Mouse (Mus musculus) layer of hippocampus, adult 8-10 months (tissue): ENCODE measurements around the gene Xlr4a. TPM values are rescaled to one million over a fixed set of nuclear protein-coding genes. Genes with fewer than 3 reads are reported as not detected.
"Not testable (repeated sequence)": the region's sequence is repeated elsewhere in the genome, so short reads cannot be mapped to it uniquely, and the experiment has no call there.

Experiments
- DNase-seq, 2 experiments: peaks; one replicate each; pipeline ENCODE4 v3.0.0; 2022; ENCODE audit warnings: low spot score in 2 of 2
- total RNA-seq, 4 experiments: library from RNA; stranded (reverse); gene quantifications; 2 replicates each; pipeline ENCODE4 v1.2.4; 2022

Xlr4a gene
- 1 to 10 TPM in 2 of 4 experiments, under 1 TPM in 1, not detected in 1; 0.74 to 3.9 (median 1.5) TPM for total RNA-seq

DNA sequence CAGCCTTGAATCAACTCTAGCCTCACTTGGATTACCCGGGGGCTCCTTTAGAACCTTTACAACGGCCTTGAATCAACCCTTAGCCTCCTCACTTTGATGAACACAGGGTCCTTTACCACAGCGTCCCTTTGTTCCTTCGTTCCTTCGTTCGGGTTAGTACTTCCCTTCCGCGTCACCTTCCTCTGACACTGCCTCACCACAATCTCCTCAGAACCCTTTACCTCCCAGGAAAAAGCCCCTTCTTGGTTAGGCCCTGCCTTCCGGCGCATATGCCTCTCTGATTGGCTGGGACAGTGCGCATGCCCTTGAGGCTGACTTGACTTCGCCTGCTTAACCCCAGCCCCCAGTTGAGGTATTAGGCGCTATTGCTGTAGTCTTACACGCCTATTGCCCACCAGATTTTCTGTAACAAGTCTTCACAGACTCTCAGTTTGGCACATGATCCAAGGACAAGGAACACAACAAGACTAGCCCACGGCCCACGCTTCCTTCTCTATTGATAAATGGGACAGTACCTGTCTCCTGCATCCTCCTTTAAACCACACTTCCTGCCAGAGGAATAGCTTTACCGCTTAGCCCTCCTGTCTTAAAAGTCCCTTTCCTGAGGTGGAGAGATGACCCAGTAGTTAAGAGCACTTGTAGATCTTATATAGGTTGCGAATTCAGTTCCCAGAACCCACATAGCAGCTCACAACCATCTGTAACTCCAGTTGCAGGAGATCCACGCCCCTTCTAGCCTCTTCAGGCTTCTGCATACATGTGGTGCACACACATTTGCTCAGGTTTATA lies at the start of gene Xlr4a:
Gene Xlr4a (minus strand): TSS at position 212 of the 789 bp plus-strand sequence.
- DNase-seq, result not testable (repeated sequence)

DNA sequence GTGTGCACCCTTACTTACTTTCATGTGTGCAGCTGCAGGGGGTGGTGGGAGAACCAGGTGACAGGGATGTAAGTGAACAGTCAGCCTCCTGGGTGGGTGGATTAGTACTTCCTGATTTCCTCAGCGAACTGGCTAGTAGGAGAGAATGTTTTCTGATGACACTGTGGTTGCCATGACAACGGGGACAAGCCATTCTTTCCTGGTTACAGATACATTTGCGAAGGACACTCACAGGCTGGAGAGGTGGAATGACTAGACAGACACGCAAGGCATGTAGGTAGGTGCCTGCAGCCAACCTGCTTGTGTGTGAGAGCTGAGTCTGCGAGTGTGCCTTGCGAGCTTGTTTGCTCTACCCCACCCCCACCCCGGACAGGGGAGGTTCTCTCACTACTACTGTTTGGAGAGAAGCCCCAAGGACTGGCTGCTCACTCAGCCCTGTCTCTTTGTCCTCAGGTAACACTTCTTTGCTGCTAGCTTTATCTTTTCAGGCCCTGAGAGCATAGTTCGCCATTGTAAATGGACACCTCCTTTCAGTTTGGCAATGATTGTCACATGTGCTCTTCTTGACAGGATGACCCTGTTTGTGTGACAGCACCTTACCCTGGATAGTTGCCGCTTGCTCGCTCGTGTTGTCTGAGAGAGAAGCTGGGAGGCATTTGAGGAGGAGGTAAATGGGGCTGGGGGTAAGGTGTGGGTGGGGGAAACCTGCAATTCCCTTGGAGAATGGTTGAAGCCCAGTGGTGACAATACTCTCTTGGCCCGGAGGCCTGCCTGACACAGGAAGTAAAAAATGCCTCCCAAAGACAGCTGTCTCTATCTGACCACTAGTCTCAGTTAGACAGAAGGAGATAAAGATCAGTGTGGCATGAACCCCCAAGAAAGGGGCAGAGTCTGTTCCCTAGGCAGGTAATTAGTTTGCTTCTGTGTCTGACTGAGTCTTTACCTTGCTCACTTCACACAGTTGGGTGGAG lies 40.9 kb upstream of the Xlr4a start:
- not testable (repeated sequence) for DNase-seq

- not testable (repeated sequence) for DNase-seq
Measured at GRCm38 (mm10) chrX:73116747-73117146, 34.5 kb upstream of the Xlr4a start, which contains the start of gene Gm14685. Gm14685 (plus strand) TSS chrX:73117047.

DNA sequence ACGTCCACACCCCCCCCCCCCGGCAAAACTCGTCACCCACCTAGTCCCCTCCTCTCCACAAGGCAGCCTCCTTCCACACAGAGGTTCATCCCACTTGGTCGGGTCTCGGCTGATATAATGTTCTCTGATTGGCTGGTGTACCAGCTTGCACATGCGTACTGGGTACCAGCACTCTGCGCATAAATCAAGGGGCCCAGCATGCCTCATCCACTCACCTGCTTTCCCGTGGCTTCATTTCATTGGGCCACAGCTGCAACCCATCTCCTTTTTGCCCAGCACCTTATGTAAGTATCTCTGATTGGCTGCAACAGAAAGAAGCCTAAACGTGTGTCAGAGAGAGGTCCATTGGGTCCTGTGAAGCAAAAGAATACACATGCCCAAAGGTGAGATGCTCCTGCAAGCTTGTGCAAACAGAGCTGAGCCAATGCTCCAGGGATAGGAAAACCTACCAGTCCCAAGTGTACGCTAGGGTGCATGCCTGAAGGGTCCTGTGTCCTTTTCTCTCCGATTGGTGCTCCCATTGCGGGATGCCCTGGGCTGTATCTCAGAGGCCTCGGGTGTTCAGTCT lies 14.7 kb upstream of the Xlr4a start, which contains the start of gene Xlr3a:
Gene Xlr3a (minus strand): TSS at position 155 of the 568 bp plus-strand sequence.
- not testable (repeated sequence) for DNase-seq

DNA sequence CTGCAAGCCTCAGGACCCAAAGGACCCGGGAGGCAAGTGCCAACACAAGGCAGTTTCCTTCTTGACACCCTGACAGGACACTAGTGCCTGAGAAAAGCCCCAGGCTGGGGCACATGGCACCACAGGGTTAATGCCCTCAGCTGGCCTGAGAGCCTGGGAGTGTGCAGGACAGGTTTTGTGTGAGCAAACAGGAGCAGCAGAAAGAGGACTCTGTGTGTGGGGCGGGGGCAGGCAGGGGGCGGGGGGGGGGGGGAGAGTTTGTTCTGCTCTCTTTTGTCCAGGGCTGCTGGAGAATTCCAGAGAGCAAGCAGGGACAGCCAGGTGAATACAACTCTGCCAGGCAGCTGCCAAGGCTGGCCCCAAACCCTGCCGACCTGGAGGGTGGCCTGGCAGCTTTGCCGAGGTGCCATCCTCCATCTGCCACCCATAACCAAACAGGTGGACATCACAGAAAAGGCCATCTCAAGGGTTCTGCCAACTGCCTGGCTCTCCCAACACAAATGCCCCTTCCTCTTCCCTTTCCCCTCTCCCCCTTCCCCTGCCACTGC lies 15.4 kb downstream of the Xlr4a start:
- not testable (repeated sequence) for DNase-seq

GRCm38 (mm10) chrX:73064415-73064793 lies 17.9 kb downstream of the Xlr4a start, which contains the start of gene Pnma3:
Pnma3 (plus strand) TSS chrX:73064787.
- no peak for DNase-seq

GRCm38 (mm10) chrX:73063512-73064414 lies 18.5 kb downstream of the Xlr4a start:
- DNase-seq, result peak in 1 of 2 experiments; percentile 32

- no peak for DNase-seq
Measured at GRCm38 (mm10) chrX:73062323-73062722, 20.0 kb downstream of the Xlr4a start.

DNA sequence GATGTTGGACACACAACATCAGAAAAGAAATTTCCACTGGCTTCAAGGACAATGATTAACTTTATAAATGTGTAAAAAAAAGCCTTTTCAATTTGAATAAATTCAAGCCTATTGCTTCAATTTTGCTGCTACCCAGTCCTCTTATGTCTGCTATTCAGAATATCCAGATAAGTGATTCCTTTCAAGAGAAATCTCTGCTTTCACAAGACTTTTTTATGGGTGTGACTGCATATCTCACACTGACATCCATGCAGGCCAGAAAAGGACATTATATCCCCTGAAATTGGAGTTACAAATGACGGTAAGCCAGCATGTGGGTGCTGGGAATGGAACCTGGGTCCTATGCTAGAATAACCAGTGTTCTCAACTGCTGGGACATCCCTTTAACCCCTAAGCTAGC lies 20.8 kb downstream of the Xlr4a start:
- no peak for DNase-seq

DNA sequence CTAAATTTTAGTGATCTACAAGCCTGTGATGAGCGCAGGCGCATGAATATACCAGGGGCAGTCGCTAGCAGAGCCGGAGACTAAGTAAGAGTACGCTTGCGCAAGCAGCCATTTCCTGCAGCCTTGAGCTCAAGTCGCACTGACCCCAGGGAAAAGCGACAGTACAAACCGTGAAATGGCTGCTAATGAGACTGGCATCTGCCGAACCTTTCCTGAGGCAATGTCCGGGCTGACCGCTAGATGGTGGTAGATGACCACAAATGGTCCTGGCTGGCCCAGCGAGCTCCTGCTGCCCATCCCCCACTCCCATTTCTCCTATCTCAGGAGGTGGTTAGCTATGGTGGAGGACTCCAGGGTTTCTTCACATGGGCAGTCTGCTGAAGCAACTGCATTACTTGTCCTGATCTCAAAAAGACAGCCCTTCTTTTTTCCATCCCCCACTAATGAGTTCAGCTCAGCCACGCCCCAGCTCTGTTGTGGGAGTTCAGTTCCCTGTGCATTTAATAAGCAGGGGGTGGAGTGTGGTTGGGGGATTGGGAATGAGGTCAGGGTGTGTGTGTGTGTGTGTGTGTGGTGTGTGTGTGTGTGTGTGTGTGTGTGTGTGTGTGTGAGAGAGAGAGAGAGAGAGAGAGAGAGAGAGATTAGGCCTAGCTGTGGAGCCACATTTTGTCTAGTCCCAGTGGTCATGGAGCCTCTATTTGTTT lies 28.3 kb downstream of the Xlr4a start:
- peak; percentile 91 to 95 for DNase-seq

GRCm38 (mm10) chrX:73039666-73040065 lies 42.6 kb downstream of the Xlr4a start:
- DNase-seq, result no peak

DNA sequence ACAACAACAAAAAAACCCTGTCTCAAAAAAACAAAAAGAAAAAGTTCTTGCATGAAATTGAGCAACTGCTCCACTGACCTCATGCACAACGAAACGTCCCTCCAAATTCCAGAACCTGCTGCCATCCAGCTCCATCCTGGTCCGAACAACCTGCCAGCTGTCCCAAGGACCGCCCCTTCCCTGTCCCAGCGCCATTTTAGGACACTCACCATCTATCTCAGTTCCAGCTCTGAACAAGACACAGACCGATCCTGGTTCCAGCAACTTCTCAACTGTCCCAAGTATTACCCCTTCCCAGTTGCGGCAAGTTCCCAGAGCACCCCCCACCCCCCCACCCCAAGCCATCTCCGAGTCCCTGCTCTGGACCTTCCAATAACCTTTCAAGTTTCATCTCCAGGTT lies 43.4 kb downstream of the Xlr4a start:
- no peak for DNase-seq

- DNase-seq, result no peak
Measured at GRCm38 (mm10) chrX:73037003-73037402, 45.3 kb downstream of the Xlr4a start, which contains the start of gene Pnma5. Pnma5 (minus strand) TSS chrX:73037103.

Other genes with a start within 250 kb of the Xlr4a start
- 10 to 100 TPM; 45.5 to 58.5 (median 54.8) TPM for gene Cetn2, start 164.1 kb downstream of the Xlr4a start, total RNA-seq
- gene Nsdhl, start 163.9 kb downstream of the Xlr4a start, total RNA-seq, result 10 to 100 TPM; 21.4 to 30.5 (median 27.3) TPM
- gene Zfp185, start 95.1 kb downstream of the Xlr4a start, total RNA-seq, result 1 to 10 TPM; 1.3 to 1.8 (median 1.5) TPM
- gene Pnma5, start 45.4 kb downstream of the Xlr4a start, total RNA-seq, result 1 to 10 TPM in 1 of 4 experiments, under 1 TPM in 3; 0.20 to 1.1 (median 0.41) TPM
- 10 to 100 TPM; 18.6 to 27.3 (median 22.1) TPM for gene Pnma3, start 17.7 kb downstream of the Xlr4a start, total RNA-seq
- 1 to 10 TPM in 2 of 4 experiments, under 1 TPM in 2; 0.45 to 7.2 (median 1.5) TPM for gene Xlr3a, start 14.6 kb upstream of the Xlr4a start, total RNA-seq
- gene Gm14685, start 34.6 kb upstream of the Xlr4a start, total RNA-seq, result 1 to 10 TPM; 1.3 to 2.5 (median 1.7) TPM
- gene Xlr5b, start 66.3 kb upstream of the Xlr4a start, total RNA-seq, result not detected
- gene DXBay18, start 67.0 kb upstream of the Xlr4a start, total RNA-seq, result 1 to 10 TPM; 1.4 to 2.6 (median 1.8) TPM
- not detected for gene Spin2d, start 94.5 kb upstream of the Xlr4a start, total RNA-seq
- 10 to 100 TPM in 2 of 4 experiments, 1 to 10 TPM in 1, under 1 TPM in 1; 0.30 to 13.5 (median 6.2) TPM for gene Xlr3b, start 109.7 kb upstream of the Xlr4a start, total RNA-seq
- gene Xlr4b, start 131.9 kb upstream of the Xlr4a start, total RNA-seq, result 1 to 10 TPM in 2 of 4 experiments, under 1 TPM in 1, not detected in 1; 0.41 to 2.6 (median 1.9) TPM
- 10 to 100 TPM; 12.3 to 14.4 (median 12.6) TPM for gene F8a, start 145.8 kb upstream of the Xlr4a start, total RNA-seq
- gene Xlr4c, start 160.7 kb upstream of the Xlr4a start, total RNA-seq, result not detected
- gene Xlr3c, start 182.9 kb upstream of the Xlr4a start, total RNA-seq, result under 1 TPM in 1 of 4 experiments, not detected in 3; 0.30 TPM
- gene Xlr5a, start 210.5 kb upstream of the Xlr4a start, total RNA-seq, result not detected
- not detected for gene Xlr5c, start 210.5 kb upstream of the Xlr4a start, total RNA-seq